Mouse (Mus musculus): ENCODE data around the gene Tfam.

DNA sequence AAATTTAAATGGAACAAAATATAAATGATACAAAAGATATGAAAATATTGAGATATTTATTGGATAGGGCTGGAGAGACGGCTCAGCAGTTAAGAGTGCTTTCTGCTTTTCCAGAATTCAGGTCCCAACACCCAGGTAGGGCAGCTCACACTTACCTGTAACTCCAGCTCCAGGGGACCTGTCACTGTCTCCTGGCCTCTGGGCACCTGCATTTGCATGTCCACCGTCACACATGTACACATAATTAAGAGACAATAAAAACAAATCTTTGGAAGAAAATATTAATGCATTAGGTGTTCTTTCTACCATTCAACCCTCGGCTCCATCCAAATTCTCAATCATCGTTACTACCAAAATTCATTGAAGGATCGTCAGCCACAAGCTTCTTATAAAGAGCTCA, 13.2 kb upstream of the Tfam start:
- no peak for TF ChIP-seq CTCF (IDR thresholded peaks at IDR 0.05; ENCODE audit: low read depth, low read length)
- TF ChIP-seq POLR2A (IDR thresholded peaks at IDR 0.05; ENCODE audit: borderline replicate concordance, low read depth, low read length) = no peak
